Mouse (Mus musculus): Measurements from ENCODE around the gene Emc10. TPM values are rescaled to one million over a fixed set of nuclear protein-coding genes. Genes with fewer than 3 reads are reported as not detected.

Emc10 gene
- polyA plus RNA-seq, 2 experiments: 151 to 182 TPM

DNA sequence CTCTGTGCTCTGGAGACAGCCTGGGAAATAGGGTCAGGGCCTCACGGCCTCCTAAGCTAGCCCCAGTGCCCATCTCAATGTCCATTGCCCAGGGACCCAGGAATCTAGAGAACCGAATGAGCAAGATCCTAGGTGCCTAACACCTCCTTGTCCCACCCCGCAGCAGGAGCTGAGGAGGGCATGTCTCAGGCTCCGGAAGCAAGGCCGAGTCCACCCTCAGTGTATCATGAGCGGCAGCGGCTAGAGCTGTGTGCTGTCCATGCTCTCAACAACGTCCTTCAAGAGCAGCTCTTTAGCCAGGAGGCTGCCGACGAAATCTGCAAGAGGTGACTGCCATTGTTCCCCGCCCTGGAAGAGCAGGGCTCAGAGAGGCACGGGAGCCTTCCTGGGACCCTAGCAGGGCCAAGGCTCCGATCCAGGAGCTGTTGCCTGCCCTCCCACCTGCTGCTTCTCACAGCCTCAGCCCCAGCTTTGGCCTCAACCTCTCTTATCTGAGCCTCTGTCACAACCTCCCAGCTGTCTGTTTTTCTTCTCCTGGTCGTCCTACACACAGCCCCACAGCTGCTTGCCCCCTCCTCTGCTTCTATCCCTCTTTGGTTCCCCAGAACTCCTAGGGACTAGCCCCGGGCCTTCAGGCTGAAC lies 27.6 kb downstream of the Emc10 start:
- Histone ChIP-seq H3K36me3 (ENCODE audit: control insufficient read depth, insufficient read depth, low read length) (no peaks in the 10 kb centered on the region; the same call in 1 of the 2 replicates), H3K4me1 (ENCODE audit: control insufficient read depth, insufficient read depth, low read length) (no peaks in the 10 kb centered on the region; the same call in 1 of the 2 replicates), H3K4me2 (replicated peaks; ENCODE audit: low read depth, low read length, severe bottlenecking) (peak overlapping the region; percentile 50), H3K9me3 (ENCODE audit: control insufficient read depth, low read length) (no peaks in the 10 kb centered on the region), H3K4me3 (replicated peaks; ENCODE audit: low read length) (peak overlapping the region; percentile 71), H3K27ac (replicated peaks; ENCODE audit: low read depth, low read length) (no peak overlapping the region), H3K27me3 (ENCODE audit: control insufficient read depth, insufficient read depth, low read length) (peaks cover 10% of the 10 kb centered on the region; the same call in 1 of the 2 replicates), H3K9ac (ENCODE audit: low read depth, low read length, severe bottlenecking) (peak overlapping the region; percentile 78)
- TF ChIP-seq POLR2A (IDR thresholded peaks at IDR 0.05; ENCODE audit: borderline replicate concordance, extremely low read depth, insufficient read depth, insufficient read length): no peak
- ATAC-seq (ENCODE audit: low FRiP score, low read depth) (no peak), DNase-seq (ENCODE audit: low spot score) (no peak)
- 71% methylated on average over 14 of the region's 15 CpGs for WGBS

DNA sequence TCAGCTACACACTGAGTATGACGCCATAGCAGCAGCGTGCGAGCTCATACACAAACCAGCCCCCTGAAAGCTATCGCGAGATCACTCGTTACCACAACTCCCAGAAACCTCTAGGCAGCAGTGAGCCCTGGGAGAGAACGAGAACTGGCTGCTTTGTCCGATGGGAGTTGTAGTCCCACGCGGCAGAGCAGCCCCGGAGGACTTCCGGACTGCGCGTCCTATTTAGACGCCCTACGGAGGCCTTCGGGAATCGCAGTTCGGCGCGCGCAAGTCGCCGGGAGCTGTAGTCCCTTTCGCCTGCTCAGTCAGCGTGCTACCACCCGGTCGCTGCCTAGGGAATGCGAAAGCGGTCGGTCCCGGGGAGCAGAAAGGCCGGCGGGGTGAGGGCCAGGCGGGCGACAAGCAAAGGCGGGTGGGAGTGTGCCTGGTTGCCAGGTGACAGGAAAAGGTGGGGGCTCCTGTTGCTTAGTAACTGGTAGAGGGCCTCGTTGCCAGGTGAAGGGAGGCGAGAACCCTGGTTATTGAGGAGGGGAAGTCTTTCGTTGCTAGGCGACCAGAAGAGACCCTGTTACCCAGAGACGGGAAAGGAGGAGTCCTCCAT lies 28.4 kb downstream of the Emc10 start, which contains the start of gene Josd2:
Gene Josd2, plus strand, starts transcription at position 170 of the 601 bp plus-strand sequence.
- DNase-seq (ENCODE audit: low spot score): peak; percentile 99
- peak; percentile 95 for ATAC-seq (ENCODE audit: low FRiP score, low read depth)
- peak; percentile 29; the same call in 1 of the 2 replicates for TF ChIP-seq POLR2A (IDR thresholded peaks at IDR 0.05; ENCODE audit: borderline replicate concordance, extremely low read depth, insufficient read depth, insufficient read length)
- H3K4me1 ChIP-seq (ENCODE audit: control insufficient read depth, insufficient read depth, low read length): no peaks in the 10 kb centered on the region; the same call in 1 of the 2 replicates
- no peaks in the 10 kb centered on the region; the same call in 1 of the 2 replicates for H3K36me3 ChIP-seq (ENCODE audit: control insufficient read depth, insufficient read depth, low read length)
- peaks cover 13% of the 10 kb centered on the region for H3K27me3 ChIP-seq (ENCODE audit: control insufficient read depth, insufficient read depth, low read length)
- peak within 1 kb of the TSS; percentile 78 for H3K9ac ChIP-seq (ENCODE audit: low read depth, low read length, severe bottlenecking)
- 0% methylated on average over 41 of the region's 42 CpGs for WGBS
- H3K9me3 ChIP-seq (ENCODE audit: control insufficient read depth, low read length): no peaks in the 10 kb centered on the region
- H3K27ac ChIP-seq (replicated peaks; ENCODE audit: low read depth, low read length): 0 out of 2 replicates have a peak within 1 kb of the TSS, but pooled peaks have one; percentile 56
- H3K4me3 ChIP-seq (replicated peaks; ENCODE audit: low read length): peak within 1 kb of the TSS; percentile 71
- peak within 1 kb of the TSS; percentile 50 for H3K4me2 ChIP-seq (replicated peaks; ENCODE audit: low read depth, low read length, severe bottlenecking)

DNA sequence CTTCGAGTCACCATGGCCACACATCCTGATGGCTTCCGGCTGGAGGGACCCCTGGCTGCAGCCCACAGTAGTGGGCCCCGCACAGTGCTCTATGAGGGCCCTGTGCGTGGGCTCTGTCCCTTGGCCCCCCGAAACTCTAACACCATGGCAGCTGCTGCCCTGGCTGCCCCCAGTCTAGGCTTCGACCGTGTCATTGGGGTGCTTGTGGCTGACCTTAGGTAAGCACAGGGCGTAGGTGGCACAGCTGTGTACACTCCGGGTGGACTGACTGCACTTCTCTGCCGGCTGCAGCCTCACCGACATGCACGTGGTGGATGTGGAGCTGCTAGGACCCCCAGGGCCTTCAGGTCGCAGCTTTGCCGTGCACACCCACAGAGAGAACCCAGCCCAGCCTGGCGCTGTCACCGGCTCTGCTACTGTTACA lies 29.4 kb downstream of the Emc10 start:
- peaks cover 4% of the 10 kb centered on the region; the same call in 1 of the 2 replicates for H3K36me3 ChIP-seq (ENCODE audit: control insufficient read depth, insufficient read depth, low read length)
- no peak overlapping the region for H3K4me3 ChIP-seq (replicated peaks; ENCODE audit: low read length)
- no peak for ATAC-seq (ENCODE audit: low FRiP score, low read depth)
- H3K27ac ChIP-seq (replicated peaks; ENCODE audit: low read depth, low read length): no peak overlapping the region
- no peaks in the 10 kb centered on the region for H3K9me3 ChIP-seq (ENCODE audit: control insufficient read depth, low read length)
- WGBS: 91% methylated on average over 13 of the region's 16 CpGs
- peaks cover 23% of the 10 kb centered on the region for H3K27me3 ChIP-seq (ENCODE audit: control insufficient read depth, insufficient read depth, low read length)
- DNase-seq (ENCODE audit: low spot score): no peak
- TF ChIP-seq POLR2A (IDR thresholded peaks at IDR 0.05; ENCODE audit: borderline replicate concordance, extremely low read depth, insufficient read depth, insufficient read length): no peak
- no peak overlapping the region for H3K9ac ChIP-seq (ENCODE audit: low read depth, low read length, severe bottlenecking)
- H3K4me2 ChIP-seq (replicated peaks; ENCODE audit: low read depth, low read length, severe bottlenecking): no peak overlapping the region
- H3K4me1 ChIP-seq (ENCODE audit: control insufficient read depth, insufficient read depth, low read length): peaks cover 2% of the 10 kb centered on the region; the same call in 1 of the 2 replicates

DNA sequence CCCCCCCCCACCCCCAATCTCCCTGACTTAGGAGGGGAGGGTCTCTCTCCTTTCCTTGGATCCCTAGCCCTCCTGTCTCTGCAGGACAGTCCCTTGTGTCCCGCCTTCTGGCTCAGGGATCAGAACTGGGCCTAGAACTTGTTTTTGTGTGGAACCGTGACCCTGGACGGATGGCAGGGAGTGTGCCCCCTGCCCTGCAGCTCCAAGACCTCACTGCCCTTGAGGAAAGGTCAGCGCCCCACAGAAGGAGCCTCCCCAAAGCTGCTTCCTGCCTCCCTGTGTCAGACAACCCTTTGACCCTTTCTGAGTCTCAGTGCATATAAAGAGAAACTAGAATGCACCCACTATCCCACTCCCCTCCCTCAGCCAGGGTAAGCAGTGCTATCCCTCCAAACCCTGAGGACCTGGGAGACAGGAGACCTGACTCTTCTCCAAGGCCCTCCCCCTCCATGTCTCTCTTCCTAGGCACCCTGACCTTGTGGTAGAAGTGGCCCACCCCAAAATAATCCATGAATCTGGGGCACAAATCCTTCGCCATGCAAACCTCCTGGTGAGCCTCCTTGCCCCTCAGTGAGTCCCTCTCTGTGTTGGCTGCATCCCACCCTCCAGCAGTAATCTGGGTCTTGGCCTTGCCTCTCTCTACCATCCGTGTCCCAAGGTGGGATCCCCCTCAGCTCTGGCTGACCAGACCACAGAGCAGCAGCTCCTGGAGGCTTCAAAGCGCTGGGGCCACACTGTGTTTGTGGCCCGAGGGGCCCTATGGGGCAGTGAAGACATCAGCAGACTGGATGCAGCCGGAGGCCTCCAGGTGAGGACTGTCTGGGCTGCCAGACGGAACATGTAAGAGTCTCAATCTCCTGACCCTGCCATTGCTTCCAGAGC lies 30.1 kb downstream of the Emc10 start:
- Histone ChIP-seq H3K9ac (ENCODE audit: low read depth, low read length, severe bottlenecking) (no peak overlapping the region), H3K27ac (replicated peaks; ENCODE audit: low read depth, low read length) (no peak overlapping the region), H3K27me3 (ENCODE audit: control insufficient read depth, insufficient read depth, low read length) (peaks cover 30% of the 10 kb centered on the region), H3K9me3 (ENCODE audit: control insufficient read depth, low read length) (no peaks in the 10 kb centered on the region), H3K4me1 (ENCODE audit: control insufficient read depth, insufficient read depth, low read length) (peaks cover 2% of the 10 kb centered on the region; the same call in 1 of the 2 replicates), H3K4me3 (replicated peaks; ENCODE audit: low read length) (no peak overlapping the region), H3K36me3 (ENCODE audit: control insufficient read depth, insufficient read depth, low read length) (peaks cover 9% of the 10 kb centered on the region; the same call in 1 of the 2 replicates), H3K4me2 (replicated peaks; ENCODE audit: low read depth, low read length, severe bottlenecking) (no peak overlapping the region)
- ATAC-seq (ENCODE audit: low FRiP score, low read depth) (no peak), DNase-seq (ENCODE audit: low spot score) (no peak)
- 81% methylated on average over 10 of the region's 10 CpGs for WGBS
- TF ChIP-seq POLR2A (IDR thresholded peaks at IDR 0.05; ENCODE audit: borderline replicate concordance, extremely low read depth, insufficient read depth, insufficient read length): no peak

DNA sequence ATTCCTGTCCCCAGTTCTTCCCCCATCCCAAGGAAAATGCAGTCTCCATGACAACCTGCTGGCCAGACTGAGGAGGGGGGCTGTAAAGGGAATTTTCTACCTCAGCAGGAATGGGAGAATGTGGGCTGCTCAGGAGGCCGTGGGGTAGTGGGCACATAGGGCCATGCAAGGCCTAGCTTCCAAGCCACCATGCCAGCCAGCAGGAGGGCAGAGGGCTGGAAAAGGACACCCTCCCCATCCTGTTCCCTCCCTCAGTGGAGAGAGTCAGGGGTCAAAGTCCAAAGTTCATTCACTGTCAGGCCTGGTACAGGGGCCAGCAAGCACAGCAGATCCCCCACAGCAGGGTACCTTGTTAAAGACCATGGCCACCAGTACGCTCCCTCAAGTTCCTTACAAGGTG lies 31.2 kb downstream of the Emc10 start, which contains the start of gene Aspdh:
Gene Aspdh, plus strand, starts transcription at position 281 of the 400 bp plus-strand sequence.
- Histone ChIP-seq H3K4me1 (ENCODE audit: control insufficient read depth, insufficient read depth, low read length) (peaks cover 2% of the 10 kb centered on the region; the same call in 1 of the 2 replicates), H3K9ac (ENCODE audit: low read depth, low read length, severe bottlenecking) (no peak within 1 kb of the TSS), H3K9me3 (ENCODE audit: control insufficient read depth, low read length) (no peaks in the 10 kb centered on the region), H3K36me3 (ENCODE audit: control insufficient read depth, insufficient read depth, low read length) (peaks cover 9% of the 10 kb centered on the region; the same call in 1 of the 2 replicates), H3K4me2 (replicated peaks; ENCODE audit: low read depth, low read length, severe bottlenecking) (no peak within 1 kb of the TSS), H3K4me3 (replicated peaks; ENCODE audit: low read length) (no peak within 1 kb of the TSS), H3K27me3 (ENCODE audit: control insufficient read depth, insufficient read depth, low read length) (peaks cover 39% of the 10 kb centered on the region), H3K27ac (replicated peaks; ENCODE audit: low read depth, low read length) (no peak within 1 kb of the TSS)
- DNase-seq (ENCODE audit: low spot score): no peak
- no peak for TF ChIP-seq POLR2A (IDR thresholded peaks at IDR 0.05; ENCODE audit: borderline replicate concordance, extremely low read depth, insufficient read depth, insufficient read length)
- ATAC-seq (ENCODE audit: low FRiP score, low read depth): no peak
- WGBS: 46% methylated on average over 2 of the region's 2 CpGs
